Mouse (Mus musculus) heart, adult 2 months (tissue): ENCODE data around the gene Ube2e3. TPM values are rescaled to one million over a fixed set of nuclear protein-coding genes. Genes with fewer than 3 reads are reported as not detected.

Experiments used
- DNase-seq, 2 experiments: peaks; one replicate each; pipeline ENCODE4 v3.0.0; 2021
- H3K27ac ChIP-seq: fragments of 200-600 bp; 2 replicates; pipeline ENCODE4 v1.8.1; 2022
- H3K27me3 ChIP-seq: fragments of 200-500 bp; 2 replicates; pipeline ENCODE4 v1.6.1; 2012; ENCODE audit warnings: mild to moderate bottlenecking, low read length, inconsistent platforms, mixed read lengths; ENCODE audit not compliant: control insufficient read depth, insufficient read depth
- H3K36me3 ChIP-seq: fragments of 200-500 bp; 2 replicates; pipeline ENCODE4 v1.6.1; 2012; ENCODE audit warnings: low read length, inconsistent platforms; ENCODE audit not compliant: control insufficient read depth, insufficient read depth
- H3K4me1 ChIP-seq: fragments of 200-500 bp; 2 replicates; pipeline ENCODE4 v1.6.1; 2011; ENCODE audit warnings: low read length; ENCODE audit not compliant: control insufficient read depth, insufficient read depth
- H3K4me3 ChIP-seq: fragments of 200-600 bp; 2 replicates; pipeline ENCODE4 v1.8.1; 2022
- H3K79me2 ChIP-seq: fragments of 200-500 bp; replicated peaks from 2 replicates; pipeline ENCODE4 v1.6.1; 2012; ENCODE audit warnings: mild to moderate bottlenecking, inconsistent platforms, low read length, moderate library complexity, mixed read lengths; ENCODE audit not compliant: control insufficient read depth, insufficient read depth
- H3K9ac ChIP-seq: fragments of 200-500 bp; 2 replicates; pipeline ENCODE4 v1.6.1; 2012; ENCODE audit warnings: low read depth, mild to moderate bottlenecking, control low read depth, inconsistent platforms, low read length, mixed read lengths
- CTCF ChIP-seq: fragments of 200-600 bp; IDR thresholded peaks from 2 replicates; pipeline ENCODE4 v1.8.1; 2022; ENCODE audit warnings: antibody characterized with exemption, mild to moderate bottlenecking, moderate library complexity
- EP300 ChIP-seq: fragments of 200-500 bp; IDR thresholded peaks from 2 replicates; pipeline ENCODE4 v1.6.1; 2011; ENCODE audit warnings: low read depth, low read length, control low read depth; ENCODE audit not compliant: insufficient read depth
- POLR2A ChIP-seq: fragments of 200-500 bp; IDR thresholded peaks from 2 replicates; pipeline ENCODE4 v1.6.1; 2011; ENCODE audit warnings: mild to moderate bottlenecking, low read depth, low read length, control low read depth; ENCODE audit not compliant: insufficient read depth
- WGBS: fragments of 180-500 bp; shearing (Covaris S2); methylation state at CpG from one replicate; pipeline ENCODE4 v1.1.7; 2018; 5-methylcytosine and 5-hydroxymethylcytosine counted together
- intact Hi-C: fragments of 180-260 bp; cut with DNase I; formaldehyde crosslinking; loops from one replicate; pipeline ENCODE4 v1.15.1; 2025
- polyA plus RNA-seq: library from polyadenylated mRNA; depleted of rRNA; stranded (reverse); fragments of >200 nt; gene quantifications from 2 replicates; pipeline ENCODE4 v1.2.3, GENCODE M21; 2012
- total RNA-seq, 2 experiments: library from RNA; stranded (reverse); gene quantifications; 2 replicates each; pipeline ENCODE4 v1.2.3; 2021

Gene Ube2e3
- total and polyA plus RNA-seq, 3 experiments = 20.9 to 47.8 (median 42.1) TPM

GRCm38 (mm10) chr2:78927625-78928024 is 59.7 kb downstream of the Ube2e3 start:
- H3K9ac ChIP-seq = no peak overlapping the region
- DNase-seq = no peak
- no peaks in the 10 kb centered on the region for H3K27me3 ChIP-seq
- no peaks in the 10 kb centered on the region for H3K36me3 ChIP-seq
- H3K27ac ChIP-seq = no peak overlapping the region
- intact Hi-C loops = no loop called here
- 85% methylated on average over 3 of the region's 3 CpGs for WGBS
- TF ChIP-seq EP300 = no peak
- TF ChIP-seq CTCF = no peak
- TF ChIP-seq POLR2A = no peak
- H3K79me2 ChIP-seq = no peaks in the 10 kb centered on the region
- H3K4me3 ChIP-seq = no peak overlapping the region
- peaks cover 2% of the 10 kb centered on the region for H3K4me1 ChIP-seq

DNA sequence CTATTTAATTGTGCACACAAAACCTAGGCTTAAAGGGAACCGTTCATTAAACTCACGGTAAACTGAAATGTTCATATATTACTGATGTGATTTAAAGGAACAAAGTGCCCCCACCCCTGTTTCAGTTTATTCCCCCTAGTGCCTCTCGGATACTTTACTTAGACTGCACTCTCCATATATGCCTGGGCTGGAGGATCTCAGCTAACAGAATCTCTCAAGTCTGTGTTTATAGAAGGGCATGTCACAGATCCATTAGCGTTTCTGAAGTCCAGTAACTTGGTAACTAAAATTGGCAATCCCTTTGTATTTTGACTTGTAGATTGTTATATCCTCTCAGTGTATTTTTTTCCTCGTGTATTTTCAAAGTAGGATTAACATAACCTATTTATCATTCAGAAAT is 60.2 kb downstream of the Ube2e3 start:
- TF ChIP-seq EP300 (no peak), CTCF (no peak), POLR2A (no peak)
- DNase-seq = no peak
- Histone ChIP-seq H3K27ac (no peak overlapping the region), H3K36me3 (no peaks in the 10 kb centered on the region), H3K27me3 (no peaks in the 10 kb centered on the region), H3K4me1 (no peaks in the 10 kb centered on the region), H3K4me3 (no peak overlapping the region), H3K9ac (no peak overlapping the region), H3K79me2 (no peaks in the 10 kb centered on the region)
- intact Hi-C loops = no loop called here
- WGBS = 81% methylated on average over 5 of the region's 5 CpGs

GRCm38 (mm10) chr2:78931358-78931757 is 63.4 kb downstream of the Ube2e3 start:
- intact Hi-C loops = no loop called here
- TF ChIP-seq EP300 (no peak), CTCF (peak; percentile 54), POLR2A (no peak)
- Histone ChIP-seq H3K4me1 (no peaks in the 10 kb centered on the region), H3K36me3 (no peaks in the 10 kb centered on the region), H3K27ac (no peak overlapping the region), H3K27me3 (no peaks in the 10 kb centered on the region), H3K9ac (no peak overlapping the region), H3K79me2 (no peaks in the 10 kb centered on the region), H3K4me3 (no peak overlapping the region)
- WGBS = 39% methylated on average over 2 of the region's 2 CpGs
- no peak for DNase-seq

DNA sequence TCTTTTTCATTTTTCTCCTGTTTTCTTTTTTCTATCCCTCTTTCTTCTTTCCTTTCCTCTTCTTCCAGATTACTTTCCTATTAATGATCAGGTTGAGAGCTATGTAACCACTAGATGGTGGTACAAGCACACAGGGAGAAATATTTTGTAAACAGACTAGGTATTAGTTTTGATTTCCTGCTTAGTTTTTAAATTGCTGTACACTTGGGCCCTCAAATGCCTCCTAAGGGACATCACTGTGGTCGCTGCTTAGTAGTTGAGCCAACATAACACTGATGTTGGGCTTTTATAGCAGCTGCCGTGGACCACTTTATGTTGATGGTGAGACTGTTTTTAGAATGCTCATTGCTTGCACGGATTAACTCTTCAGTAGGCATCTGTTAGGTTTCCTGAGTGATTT is 91.5 kb downstream of the Ube2e3 start:
- Histone ChIP-seq H3K27ac (no peak overlapping the region), H3K9ac (no peak overlapping the region; the same call in 1 of the 2 replicates), H3K27me3 (no peaks in the 10 kb centered on the region), H3K4me3 (no peak overlapping the region), H3K79me2 (no peaks in the 10 kb centered on the region), H3K4me1 (no peaks in the 10 kb centered on the region; the same call in 1 of the 2 replicates), H3K36me3 (no peaks in the 10 kb centered on the region)
- TF ChIP-seq CTCF (peak; percentile 82), EP300 (no peak), POLR2A (no peak)
- intact Hi-C loops = loop anchor here (1.0 kb wide), 1 partner anchor 306 kb away; no protein-coding TSS in a partner anchor
- DNase-seq = no peak
- 26% methylated on average over 3 of the region's 3 CpGs for WGBS

DNA sequence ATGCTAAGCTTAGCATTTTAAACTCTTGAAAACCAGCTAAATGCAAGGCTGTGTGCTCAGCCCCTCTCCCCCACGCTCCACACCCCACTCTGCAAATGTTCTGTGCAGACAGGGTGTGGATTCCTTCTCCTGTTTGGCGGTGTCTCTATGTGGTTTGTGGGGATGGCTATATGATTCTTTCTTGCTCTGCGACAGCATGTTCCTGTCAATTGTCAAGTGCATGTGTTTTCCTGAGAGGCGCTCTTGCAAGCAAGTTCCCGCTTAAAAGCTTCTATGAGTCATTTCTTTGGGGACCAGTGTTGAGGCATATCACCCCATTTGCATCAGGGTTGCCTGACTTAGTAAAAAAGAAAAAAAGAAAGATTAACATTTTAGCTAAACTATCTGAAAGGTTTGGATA is 92.4 kb downstream of the Ube2e3 start:
- no peak overlapping the region for H3K4me3 ChIP-seq
- WGBS = 76% methylated on average over 5 of the region's 5 CpGs
- H3K4me1 ChIP-seq = no peaks in the 10 kb centered on the region; the same call in 1 of the 2 replicates
- DNase-seq = no peak
- H3K27ac ChIP-seq = no peak overlapping the region
- TF ChIP-seq POLR2A (no peak), CTCF (no peak), EP300 (no peak)
- no peak overlapping the region for H3K9ac ChIP-seq
- H3K36me3 ChIP-seq = no peaks in the 10 kb centered on the region
- no peaks in the 10 kb centered on the region for H3K27me3 ChIP-seq
- intact Hi-C loops = no loop called here
- H3K79me2 ChIP-seq = no peaks in the 10 kb centered on the region

DNA sequence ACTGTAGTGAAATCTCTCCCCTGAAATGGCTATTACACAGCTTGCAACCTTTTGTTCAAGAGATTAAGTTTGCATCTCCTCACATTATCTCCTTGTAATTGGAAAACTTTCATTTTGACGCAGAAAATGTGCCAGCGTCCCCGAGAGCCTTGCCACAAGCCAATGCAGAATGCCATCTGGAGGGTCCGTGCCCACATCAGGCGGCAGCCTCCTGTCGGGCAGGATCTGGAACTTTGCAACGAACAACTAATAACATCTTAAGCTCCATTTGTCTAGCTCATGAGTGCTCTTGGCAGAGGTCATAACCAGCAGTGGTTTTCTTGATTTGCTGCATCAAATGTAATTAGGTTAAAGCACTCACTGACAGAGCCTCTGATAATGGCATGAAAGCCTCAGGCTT is 93.1 kb downstream of the Ube2e3 start:
- intact Hi-C loops = no loop called here
- no peaks in the 10 kb centered on the region for H3K79me2 ChIP-seq
- DNase-seq = no peak
- H3K9ac ChIP-seq = no peak overlapping the region
- H3K27ac ChIP-seq = no peak overlapping the region
- WGBS = 73% methylated on average over 7 of the region's 7 CpGs
- TF ChIP-seq CTCF (no peak), POLR2A (no peak), EP300 (no peak)
- no peaks in the 10 kb centered on the region for H3K36me3 ChIP-seq
- H3K4me3 ChIP-seq = no peak overlapping the region
- no peaks in the 10 kb centered on the region for H3K27me3 ChIP-seq
- H3K4me1 ChIP-seq = no peaks in the 10 kb centered on the region; the same call in 1 of the 2 replicates

GRCm38 (mm10) chr2:78961580-78961979 is 93.7 kb downstream of the Ube2e3 start:
- WGBS = 31% methylated on average over 7 of the region's 7 CpGs
- Histone ChIP-seq H3K36me3 (no peaks in the 10 kb centered on the region), H3K4me1 (no peaks in the 10 kb centered on the region; the same call in 1 of the 2 replicates), H3K79me2 (no peaks in the 10 kb centered on the region), H3K27me3 (no peaks in the 10 kb centered on the region), H3K9ac (no peak overlapping the region), H3K4me3 (no peak overlapping the region), H3K27ac (no peak overlapping the region)
- TF ChIP-seq EP300 (no peak), CTCF (no peak), POLR2A (no peak)
- DNase-seq = no peak
- intact Hi-C loops = no loop called here
